Mouse (Mus musculus) thymus, postnatal 25 days (tissue): ENCODE data around the gene Olfr905.

ENCODE experiments used
- DNase-seq: peaks from one replicate; pipeline ENCODE4 v3.0.0; 2022

The Olfr905 gene

DNA sequence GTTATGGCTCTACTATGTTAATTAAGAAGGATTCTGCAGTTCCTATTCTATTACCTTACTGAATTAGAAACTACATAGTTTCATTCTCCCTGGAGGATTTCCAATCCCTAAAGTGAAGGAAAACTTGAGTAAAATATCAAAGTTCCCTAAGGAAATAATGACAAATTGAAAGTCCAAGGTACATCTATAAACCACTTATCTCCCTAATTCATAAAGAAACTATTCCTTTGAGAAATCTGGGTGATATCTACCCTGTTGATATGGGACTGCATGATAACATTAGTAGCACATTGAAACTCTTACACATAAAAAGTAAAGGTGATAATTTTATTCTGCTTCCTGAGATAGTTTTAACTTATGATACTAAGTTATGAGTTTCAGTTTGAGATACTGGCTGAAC lies at the start of gene Olfr905:
TSS of gene Olfr905 (plus strand) at position 301 of the 400 bp plus-strand sequence.
- no peak for DNase-seq

DNA sequence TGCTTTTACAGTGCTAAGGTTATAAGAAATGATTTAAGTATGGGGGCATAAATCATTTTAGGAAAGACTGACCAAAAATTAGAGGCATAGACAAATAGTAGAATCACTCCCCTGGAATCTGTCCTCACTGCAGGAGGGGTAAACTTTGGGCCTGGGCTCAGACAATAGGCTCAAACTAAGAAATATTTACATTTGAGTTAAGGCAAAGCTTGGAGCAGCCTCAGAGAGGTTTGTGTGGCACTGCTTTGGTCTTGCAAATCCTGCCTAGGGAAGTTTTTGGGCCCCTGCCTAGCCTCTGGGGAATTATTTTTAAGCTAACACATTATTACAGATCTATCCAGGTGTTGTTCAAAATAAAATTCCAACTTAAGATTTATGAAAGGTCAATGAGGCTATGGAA lies 47.1 kb upstream of the Olfr905 start:
- DNase-seq: no peak

DNA sequence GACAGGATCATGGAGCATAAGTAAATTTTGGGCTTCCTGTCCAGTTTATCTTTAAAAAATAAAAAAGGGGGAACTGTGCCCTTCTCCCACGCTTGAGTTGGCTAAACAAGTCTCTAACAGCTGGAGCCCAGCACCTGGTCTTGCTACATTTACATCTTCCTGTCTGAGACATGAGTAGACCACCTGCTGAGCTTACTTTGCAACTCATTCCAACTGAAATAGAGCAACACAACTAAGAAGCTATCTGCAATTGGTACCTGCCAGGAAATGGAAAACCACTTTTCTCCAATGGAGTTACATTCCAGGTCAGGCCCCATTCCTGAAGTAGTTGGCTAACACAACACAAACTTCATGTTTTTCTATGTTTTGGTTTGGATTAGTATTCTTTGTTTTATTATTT lies 43.9 kb upstream of the Olfr905 start:
- no peak for DNase-seq

DNA sequence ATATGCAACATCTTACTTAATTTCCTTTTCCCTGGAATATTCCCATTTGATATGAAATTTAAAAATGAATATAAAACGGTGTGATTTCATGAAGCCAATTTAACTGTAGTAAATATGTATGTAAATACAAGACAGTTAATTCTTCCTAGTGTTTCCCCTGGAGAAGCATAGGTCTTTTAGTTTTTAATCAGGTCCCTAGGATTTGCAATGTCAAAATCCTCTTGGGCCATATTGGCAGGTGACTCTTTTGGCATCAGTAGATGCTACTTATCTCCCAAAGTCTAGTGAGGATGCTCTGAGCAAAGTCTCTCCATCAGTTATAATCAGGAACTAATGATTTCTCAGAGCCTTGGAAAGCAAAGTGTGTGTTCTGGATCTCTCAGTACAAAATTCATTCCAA lies 41.8 kb upstream of the Olfr905 start, which contains the start of gene Olfr901:
TSS of gene Olfr901 (plus strand) at position 301 of the 400 bp plus-strand sequence.
- no peak for DNase-seq

DNA sequence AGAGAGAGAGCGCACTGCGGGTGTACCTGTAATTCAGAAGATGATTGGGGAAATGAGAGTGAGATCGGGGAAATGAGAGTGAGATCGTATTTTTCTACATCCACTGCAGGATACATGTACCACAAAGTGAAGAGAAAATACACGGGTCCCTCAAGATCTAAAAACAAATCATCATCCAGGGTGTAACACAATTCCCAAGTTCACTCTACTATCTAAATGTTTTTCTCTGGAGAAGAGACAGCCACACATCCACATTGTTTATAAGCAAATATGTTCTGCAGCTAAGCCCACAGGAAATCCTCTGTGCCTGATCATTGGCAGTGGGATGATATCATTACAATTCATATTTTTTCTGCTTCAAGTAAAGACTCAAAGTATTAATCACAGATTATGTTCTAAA lies 23.6 kb upstream of the Olfr905 start, which contains the start of gene Olfr902:
TSS of gene Olfr902 (plus strand) at position 301 of the 400 bp plus-strand sequence.
- DNase-seq: no peak

DNA sequence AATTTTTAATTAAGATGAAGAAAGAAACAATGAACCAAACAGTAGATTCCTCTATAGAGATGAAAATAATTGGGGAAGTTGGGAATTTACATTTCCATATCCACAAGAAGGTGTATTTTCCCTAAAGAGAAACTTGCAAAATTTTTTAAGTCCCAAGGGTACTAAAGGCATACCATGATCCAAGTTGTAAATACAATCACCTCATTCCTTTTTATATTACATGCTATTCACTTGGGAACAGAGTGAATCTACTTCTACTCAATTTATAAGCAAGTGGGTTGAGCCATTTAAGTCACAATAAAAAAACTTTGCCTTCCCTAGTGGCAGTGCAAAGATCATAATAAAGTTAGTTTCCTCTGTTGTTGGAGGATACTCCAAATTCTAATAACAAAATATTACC lies 8.1 kb upstream of the Olfr905 start, which contains the start of gene Olfr904:
TSS of gene Olfr904 (plus strand) at position 301 of the 400 bp plus-strand sequence.
- no peak for DNase-seq

DNA sequence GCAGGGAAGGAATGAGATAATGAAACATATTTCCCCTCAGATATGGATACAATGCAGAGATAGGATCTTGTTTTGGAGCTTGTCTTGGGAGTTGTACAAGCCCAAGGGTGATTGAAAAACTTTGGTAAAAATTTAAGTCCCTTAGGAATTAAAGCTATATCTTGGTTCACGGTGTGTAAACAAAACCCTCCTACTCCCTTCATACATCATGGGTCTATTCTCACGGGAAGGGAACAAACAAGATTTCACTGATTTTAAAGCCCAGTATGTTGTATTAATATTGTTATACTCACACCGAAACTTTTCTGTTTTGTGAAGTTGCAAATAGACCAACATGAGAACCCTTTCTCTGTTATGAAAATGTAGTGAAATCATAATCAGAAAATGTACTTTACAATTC lies 15.9 kb downstream of the Olfr905 start, which contains the start of gene Olfr906:
TSS of gene Olfr906 (plus strand) at position 301 of the 400 bp plus-strand sequence.
- DNase-seq: no peak

DNA sequence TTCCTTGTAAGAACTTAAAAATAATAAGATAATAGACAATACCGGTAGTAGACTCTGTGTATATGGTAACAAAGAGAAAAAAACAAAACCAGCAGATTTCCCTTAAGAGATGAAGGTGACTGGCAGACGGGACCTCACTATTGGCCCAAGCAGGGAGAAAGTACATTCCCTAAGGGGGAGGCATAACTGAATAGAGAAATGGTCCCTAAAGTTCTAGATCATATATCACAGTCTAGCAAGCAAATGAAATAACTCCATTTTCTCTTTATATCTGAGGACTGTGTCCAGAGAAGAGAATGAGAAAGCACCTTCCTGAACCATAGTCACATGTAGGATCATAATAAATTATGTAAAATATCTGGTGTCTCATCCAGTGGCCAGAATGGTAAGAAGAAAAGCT lies 24.6 kb downstream of the Olfr905 start, which contains the start of gene Olfr907:
TSS of gene Olfr907 (plus strand) at position 301 of the 400 bp plus-strand sequence.
- no peak for DNase-seq

DNA sequence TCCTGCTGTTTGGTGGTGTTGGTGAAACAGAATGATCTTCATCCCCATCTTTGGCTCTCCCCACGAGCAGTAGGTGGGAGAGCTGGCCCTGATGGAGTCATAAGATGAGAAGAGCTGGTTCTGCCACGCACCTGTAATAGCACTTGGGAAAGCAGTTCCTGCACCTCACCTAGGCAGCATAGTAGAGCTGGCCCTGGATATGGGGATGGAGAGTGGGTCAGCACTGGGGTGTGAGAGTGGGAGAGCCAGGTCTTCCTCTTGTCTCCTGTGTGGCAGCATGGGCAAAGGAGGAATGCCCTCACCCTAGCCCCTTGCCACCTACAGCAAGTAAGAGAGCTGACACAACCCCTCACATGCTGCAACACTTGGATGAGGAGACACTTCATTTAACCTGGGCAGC lies 41.4 kb downstream of the Olfr905 start:
- DNase-seq: no peak

DNA sequence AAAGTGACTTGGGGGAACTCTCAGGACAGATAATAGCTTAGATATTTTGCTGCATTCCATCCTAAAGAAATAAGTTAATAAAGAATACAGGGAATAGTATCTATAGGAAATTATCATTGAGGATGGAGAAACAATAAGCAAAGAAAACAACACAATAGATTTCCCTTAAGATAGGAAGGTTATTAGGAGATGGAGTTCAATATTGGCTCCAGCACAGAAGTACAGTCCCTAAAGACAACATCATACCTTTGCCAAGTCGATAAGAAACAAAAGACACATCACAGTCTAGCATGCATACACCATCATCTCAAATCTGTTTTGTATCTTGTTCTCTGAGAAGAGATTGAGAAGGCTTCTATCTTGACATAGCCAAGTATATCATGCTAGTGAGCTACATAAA lies 50.4 kb downstream of the Olfr905 start, which contains the start of gene Olfr911-ps1:
TSS of gene Olfr911-ps1 (plus strand) at position 301 of the 400 bp plus-strand sequence.
- DNase-seq: no peak
